Mouse (Mus musculus): ENCODE data around the gene Ube2l3. TPM values are rescaled to one million over a fixed set of nuclear protein-coding genes. Genes with fewer than 3 reads are reported as not detected.
"Not testable (repeated sequence)": the region's sequence is repeated elsewhere in the genome, so short reads cannot be mapped to it uniquely, and the experiment has no call there.

Ube2l3 gene
- polyA plus RNA-seq, 1 experiment from 2014 or later, result 264 TPM

DNA sequence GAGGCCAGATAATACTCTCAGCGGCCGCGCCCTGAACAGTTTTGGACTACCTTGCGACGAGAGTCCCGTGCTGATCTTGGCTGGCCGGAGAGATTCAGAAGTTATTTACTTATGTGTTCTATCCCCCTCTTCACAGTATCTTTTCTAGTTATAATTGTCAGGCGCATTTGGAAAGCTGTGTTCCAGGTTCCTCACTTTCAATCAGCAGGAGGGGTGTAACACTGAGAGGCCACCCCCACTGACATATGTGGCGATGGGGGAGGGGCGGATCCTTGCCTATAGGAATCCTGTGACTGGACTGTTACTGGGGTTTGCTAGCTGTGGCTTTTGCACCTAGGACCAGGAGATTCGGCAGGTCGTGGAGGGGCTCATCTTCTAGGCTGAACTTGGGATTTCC, 32.0 kb upstream of the Ube2l3 start:
- Histone ChIP-seq H3K4me3 (ENCODE audit: low read depth, low read length) (peak overlapping the region; percentile 93), H3K9ac (ENCODE audit: low read depth, low read length) (peak overlapping the region; percentile 95), H3K4me2 (ENCODE audit: low read length) (peak overlapping the region; percentile 88), H3K4me1 (ENCODE audit: control insufficient read depth, insufficient read depth, low read length) (peaks cover 41% of the 10 kb centered on the region), H3K27ac (ENCODE audit: low read length) (peak overlapping the region; percentile 92), H3K36me3 (ENCODE audit: control insufficient read depth, insufficient read depth, low read length) (no peaks in the 10 kb centered on the region), H3K9me3 (replicated peaks; ENCODE audit: control insufficient read depth, low read length, poor library complexity, severe bottlenecking) (no peaks in the 10 kb centered on the region), H3K27me3 (ENCODE audit: control insufficient read depth, insufficient read depth, low read depth, low read length) (no peaks in the 10 kb centered on the region)
- 3% methylated on average over 12 of the region's 12 CpGs for WGBS
- no peak for ATAC-seq

GRCm38 (mm10) chr16:17233702-17234498, 31.5 kb upstream of the Ube2l3 start:
- peak overlapping the region; percentile 95 for H3K9ac ChIP-seq (ENCODE audit: low read depth, low read length)
- WGBS, result under 1% methylated on average over 58 of the region's 62 CpGs
- H3K36me3 ChIP-seq (ENCODE audit: control insufficient read depth, insufficient read depth, low read length), result no peaks in the 10 kb centered on the region
- H3K27me3 ChIP-seq (ENCODE audit: control insufficient read depth, insufficient read depth, low read depth, low read length), result no peaks in the 10 kb centered on the region; the same call in 1 of the 2 replicates
- H3K4me3 ChIP-seq (ENCODE audit: low read depth, low read length), result peak overlapping the region; percentile 93
- H3K27ac ChIP-seq (ENCODE audit: low read length), result peak overlapping the region; percentile 92
- no peaks in the 10 kb centered on the region for H3K9me3 ChIP-seq (replicated peaks; ENCODE audit: control insufficient read depth, low read length, poor library complexity, severe bottlenecking)
- H3K4me1 ChIP-seq (ENCODE audit: control insufficient read depth, insufficient read depth, low read length), result peaks cover 40% of the 10 kb centered on the region
- ATAC-seq, result peak; percentile 81
- peak overlapping the region; percentile 88 for H3K4me2 ChIP-seq (ENCODE audit: low read length)

DNA sequence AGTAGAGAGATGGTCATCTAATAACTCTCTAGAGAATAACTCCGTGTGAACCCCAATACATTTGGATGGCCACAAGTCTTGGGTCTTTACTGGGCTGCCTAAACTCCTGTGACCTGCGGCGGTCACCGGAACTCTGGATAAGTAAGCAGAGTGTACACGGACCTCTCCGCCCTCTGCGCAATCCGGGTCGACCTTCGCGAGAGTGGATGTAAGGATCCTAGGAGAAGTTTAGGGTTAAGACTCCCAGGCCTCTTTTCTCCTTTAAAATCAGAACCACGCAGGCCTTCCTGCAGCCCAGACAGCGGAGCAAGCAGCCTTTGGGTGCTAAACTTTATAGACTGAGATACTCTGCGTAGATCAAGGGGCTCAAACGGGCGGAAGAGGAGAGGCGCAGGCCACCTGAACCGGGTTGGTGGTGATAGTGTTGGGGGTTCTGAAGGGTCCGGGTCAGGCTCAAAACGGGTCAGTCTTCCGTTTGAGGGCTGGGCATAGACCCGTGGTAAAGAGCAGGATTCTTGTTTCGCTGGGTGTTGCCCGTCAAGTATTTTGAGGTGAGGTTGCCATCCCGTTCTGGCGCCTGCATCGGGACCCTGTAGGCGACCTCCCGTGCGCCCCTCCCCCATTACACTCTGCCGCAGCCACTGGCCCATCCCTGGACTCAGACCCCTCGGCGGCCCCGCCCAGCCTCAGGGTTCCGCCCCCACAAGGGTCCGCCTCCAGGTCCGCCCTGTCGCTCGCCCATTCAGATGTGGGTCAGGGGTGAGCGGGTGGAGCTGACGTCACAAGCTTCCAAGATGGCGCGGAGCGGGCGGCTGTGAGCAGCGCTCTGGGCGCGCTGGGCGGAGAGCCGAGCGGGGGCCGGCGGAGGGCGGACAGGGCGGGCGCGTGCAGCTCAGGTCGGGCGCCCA, 30.6 kb upstream of the Ube2l3 start, which contains the start of gene Hic2:
Hic2 (plus strand) TSS at position 779 of the 908 bp plus-strand sequence.
- peak; percentile 96 for ATAC-seq
- under 1% methylated on average over 58 of the region's 59 CpGs for WGBS
- Histone ChIP-seq H3K9me3 (replicated peaks; ENCODE audit: control insufficient read depth, low read length, poor library complexity, severe bottlenecking) (no peaks in the 10 kb centered on the region), H3K4me3 (ENCODE audit: low read depth, low read length) (peak within 1 kb of the TSS; percentile 93), H3K27me3 (ENCODE audit: control insufficient read depth, insufficient read depth, low read depth, low read length) (no peaks in the 10 kb centered on the region; the same call in 1 of the 2 replicates), H3K27ac (ENCODE audit: low read length) (peak within 1 kb of the TSS; percentile 92), H3K4me1 (ENCODE audit: control insufficient read depth, insufficient read depth, low read length) (peaks cover 32% of the 10 kb centered on the region), H3K36me3 (ENCODE audit: control insufficient read depth, insufficient read depth, low read length) (no peaks in the 10 kb centered on the region), H3K9ac (ENCODE audit: low read depth, low read length) (peak within 1 kb of the TSS; percentile 95), H3K4me2 (ENCODE audit: low read length) (peak within 1 kb of the TSS; percentile 88)

GRCm38 (mm10) chr16:17231523-17231922, 29.1 kb upstream of the Ube2l3 start:
- not testable (repeated sequence) for H3K27me3 ChIP-seq (ENCODE audit: control insufficient read depth, insufficient read depth, low read depth, low read length); H3K4me2 ChIP-seq (ENCODE audit: low read length); H3K4me3 ChIP-seq (ENCODE audit: low read depth, low read length); H3K36me3 ChIP-seq (ENCODE audit: control insufficient read depth, insufficient read depth, low read length); H3K9ac ChIP-seq (ENCODE audit: low read depth, low read length); ATAC-seq; H3K9me3 ChIP-seq (replicated peaks; ENCODE audit: control insufficient read depth, low read length, poor library complexity, severe bottlenecking); H3K27ac ChIP-seq (ENCODE audit: low read length)
- WGBS, result 98% methylated on average over 2 of the region's 2 CpGs
- H3K4me1 ChIP-seq (ENCODE audit: control insufficient read depth, insufficient read depth, low read length), result peaks cover 22% of the 10 kb centered on the region

- Histone ChIP-seq H3K9me3 (replicated peaks; ENCODE audit: control insufficient read depth, low read length, poor library complexity, severe bottlenecking) (no peaks in the 10 kb centered on the region), H3K4me2 (ENCODE audit: low read length) (no peak overlapping the region), H3K27ac (ENCODE audit: low read length) (no peak overlapping the region), H3K4me1 (ENCODE audit: control insufficient read depth, insufficient read depth, low read length) (no peaks in the 10 kb centered on the region), H3K27me3 (ENCODE audit: control insufficient read depth, insufficient read depth, low read depth, low read length) (no peaks in the 10 kb centered on the region; the same call in 1 of the 2 replicates), H3K9ac (ENCODE audit: low read depth, low read length) (no peak overlapping the region), H3K36me3 (ENCODE audit: control insufficient read depth, insufficient read depth, low read length) (no peaks in the 10 kb centered on the region), H3K4me3 (ENCODE audit: low read depth, low read length) (no peak overlapping the region)
- ATAC-seq, result no peak
Measured at GRCm38 (mm10) chr16:17226496-17226895, 24.0 kb upstream of the Ube2l3 start.

DNA sequence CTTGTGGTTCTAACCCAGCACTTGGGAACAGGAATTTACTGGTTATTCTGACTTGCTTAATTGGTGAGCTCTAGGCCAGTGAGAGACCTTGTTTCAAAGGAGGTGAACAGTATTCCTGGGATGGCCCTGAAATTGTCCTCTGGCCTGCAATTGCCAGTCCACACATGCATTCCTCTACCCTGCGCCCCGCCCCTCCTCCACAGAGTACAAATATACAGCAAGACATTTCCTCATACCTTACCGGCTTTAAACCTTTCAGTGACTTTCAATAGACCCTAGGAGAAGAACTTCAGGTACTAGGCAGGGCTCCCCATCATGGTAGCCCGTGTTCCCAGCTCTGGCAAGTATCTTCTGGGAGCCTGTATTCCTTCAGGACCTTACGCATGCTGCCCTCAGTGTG, 23.1 kb upstream of the Ube2l3 start:
- ATAC-seq, result no peak
- H3K9ac ChIP-seq (ENCODE audit: low read depth, low read length), result no peak overlapping the region
- H3K27ac ChIP-seq (ENCODE audit: low read length), result no peak overlapping the region
- no peaks in the 10 kb centered on the region for H3K4me1 ChIP-seq (ENCODE audit: control insufficient read depth, insufficient read depth, low read length)
- no peaks in the 10 kb centered on the region for H3K9me3 ChIP-seq (replicated peaks; ENCODE audit: control insufficient read depth, low read length, poor library complexity, severe bottlenecking)
- 87% methylated on average over 5 of the region's 5 CpGs for WGBS
- H3K4me3 ChIP-seq (ENCODE audit: low read depth, low read length), result no peak overlapping the region
- no peak overlapping the region for H3K4me2 ChIP-seq (ENCODE audit: low read length)
- H3K27me3 ChIP-seq (ENCODE audit: control insufficient read depth, insufficient read depth, low read depth, low read length), result no peaks in the 10 kb centered on the region; the same call in 1 of the 2 replicates
- no peaks in the 10 kb centered on the region for H3K36me3 ChIP-seq (ENCODE audit: control insufficient read depth, insufficient read depth, low read length)

DNA sequence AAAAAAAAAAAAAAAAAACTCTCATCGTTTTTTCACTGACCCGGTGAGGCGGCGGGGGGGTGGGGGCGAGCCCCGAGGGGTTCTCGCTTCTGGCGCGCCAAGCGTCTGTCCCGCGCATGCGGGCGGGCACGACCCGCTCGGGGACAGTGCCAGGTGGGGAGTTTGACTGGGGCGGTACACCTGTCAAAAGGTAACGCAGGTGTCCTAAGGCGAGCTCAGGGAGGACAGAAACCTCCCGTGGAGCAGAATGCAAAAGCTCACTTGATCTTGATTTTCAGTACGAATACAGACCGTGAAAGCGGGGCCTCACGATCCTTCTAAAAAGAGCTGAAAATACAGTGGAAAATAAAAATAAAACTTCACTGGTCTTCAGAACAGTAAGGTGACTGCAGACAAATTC, 19.7 kb upstream of the Ube2l3 start:
- H3K4me3 ChIP-seq (ENCODE audit: low read depth, low read length), result no peak overlapping the region
- H3K4me1 ChIP-seq (ENCODE audit: control insufficient read depth, insufficient read depth, low read length), result no peaks in the 10 kb centered on the region
- peak; percentile 100 for ATAC-seq
- H3K27ac ChIP-seq (ENCODE audit: low read length), result no peak overlapping the region
- no peak overlapping the region for H3K9ac ChIP-seq (ENCODE audit: low read depth, low read length)
- no peaks in the 10 kb centered on the region for H3K9me3 ChIP-seq (replicated peaks; ENCODE audit: control insufficient read depth, low read length, poor library complexity, severe bottlenecking)
- H3K36me3 ChIP-seq (ENCODE audit: control insufficient read depth, insufficient read depth, low read length), result no peaks in the 10 kb centered on the region
- no peaks in the 10 kb centered on the region for H3K27me3 ChIP-seq (ENCODE audit: control insufficient read depth, insufficient read depth, low read depth, low read length)
- H3K4me2 ChIP-seq (ENCODE audit: low read length), result no peak overlapping the region
- 37% methylated on average over 25 of the region's 25 CpGs for WGBS

DNA sequence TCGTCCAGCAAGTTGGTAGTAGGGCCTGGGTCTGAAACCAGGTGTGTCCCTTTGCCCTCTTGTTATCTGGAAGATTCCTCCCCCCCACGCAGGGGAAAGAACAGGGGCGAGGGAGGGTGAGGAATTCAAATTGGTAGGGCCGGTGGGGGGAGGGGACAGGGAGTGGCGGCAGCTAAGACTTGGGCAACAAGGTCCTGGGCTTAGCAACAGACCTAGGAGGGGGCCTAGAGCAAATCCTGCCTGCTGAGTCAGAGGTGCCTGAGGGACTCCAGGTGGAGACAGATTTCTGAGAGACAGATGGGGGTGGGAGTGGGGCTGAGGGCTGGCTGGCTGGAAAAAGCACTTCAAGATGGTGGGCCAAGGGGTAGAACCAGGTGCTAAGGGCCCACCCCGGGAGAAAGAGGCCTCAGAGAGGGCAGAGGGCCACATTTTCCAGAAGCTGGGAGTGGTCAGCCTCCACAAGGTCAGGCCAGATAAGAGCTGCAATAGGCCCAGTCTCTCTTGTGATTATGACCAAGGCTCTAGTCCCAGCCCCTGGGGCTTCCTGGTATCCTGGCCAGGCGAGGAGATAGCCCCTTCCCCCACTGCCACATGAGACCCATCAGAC, 17.8 kb upstream of the Ube2l3 start:
- H3K4me1 ChIP-seq (ENCODE audit: control insufficient read depth, insufficient read depth, low read length), result no peaks in the 10 kb centered on the region
- no peak overlapping the region for H3K4me2 ChIP-seq (ENCODE audit: low read length)
- no peaks in the 10 kb centered on the region for H3K9me3 ChIP-seq (replicated peaks; ENCODE audit: control insufficient read depth, low read length, poor library complexity, severe bottlenecking)
- no peaks in the 10 kb centered on the region for H3K36me3 ChIP-seq (ENCODE audit: control insufficient read depth, insufficient read depth, low read length)
- H3K27me3 ChIP-seq (ENCODE audit: control insufficient read depth, insufficient read depth, low read depth, low read length), result no peaks in the 10 kb centered on the region
- 33% methylated on average over 7 of the region's 7 CpGs for WGBS
- no peak overlapping the region for H3K9ac ChIP-seq (ENCODE audit: low read depth, low read length)
- no peak overlapping the region for H3K4me3 ChIP-seq (ENCODE audit: low read depth, low read length)
- no peak overlapping the region for H3K27ac ChIP-seq (ENCODE audit: low read length)
- no peak for ATAC-seq
